Mouse (Mus musculus) erythroblast, adult 5-6 weeks (primary cell): ENCODE data around the gene Gpc6. TPM values are rescaled to one million over a fixed set of nuclear protein-coding genes. Genes with fewer than 3 reads are reported as not detected.

Source experiments
- ATAC-seq: replicated peaks from 2 replicates; pipeline ENCODE4 v1.8.0; 2016; ENCODE audit warnings: moderate number of reproducible peaks, mild to moderate bottlenecking, moderate TSS enrichment, inconsistent platforms; ENCODE audit not compliant: poor library complexity, low FRiP score, severe bottlenecking
- total RNA-seq, 2 experiments: library from RNA; stranded (forward) in 1 of 2; stranded (reverse) in 1 of 2; fragments of 150-400 nt in 1 of 2; fragments of 200-764, 138-1000 nt in 1 of 2; gene quantifications; 2 replicates each; pipeline versions ENCODE4 v1.2.3 to v1.2.4; 2015 to 2017; ENCODE audit warnings: low replicate concordance in 2 of 2

Gpc6 gene
- total RNA-seq, 2 experiments from 2014 or later = not detected

- ATAC-seq = no peak
Observed at GRCm38 (mm10) chr14:116945975-116946374, 20.9 kb downstream of the Gpc6 start.

- ATAC-seq = no peak
Observed at GRCm38 (mm10) chr14:116947461-116947860, 22.3 kb downstream of the Gpc6 start.

GRCm38 (mm10) chr14:116947939-116948591 lies 22.9 kb downstream of the Gpc6 start:
- no peak for ATAC-seq

DNA sequence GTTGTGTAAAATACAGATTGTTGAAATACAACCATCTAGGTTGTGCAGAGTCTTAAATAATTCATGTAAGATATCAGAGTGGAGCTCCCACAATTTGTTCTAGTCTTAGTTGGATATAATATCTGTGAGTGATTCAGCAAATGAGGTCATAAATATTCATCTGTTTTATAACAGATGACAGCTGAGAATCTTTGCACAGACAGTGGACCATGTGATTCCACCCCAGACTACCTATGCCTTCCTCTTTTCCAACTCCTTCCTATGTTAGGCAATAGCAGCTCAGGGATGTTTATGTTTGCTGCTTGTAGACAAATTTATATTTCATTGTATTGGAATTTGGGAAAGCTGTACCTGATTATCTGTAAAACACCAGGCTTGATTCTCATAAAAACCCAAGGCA lies 32.0 kb downstream of the Gpc6 start:
- ATAC-seq = no peak

DNA sequence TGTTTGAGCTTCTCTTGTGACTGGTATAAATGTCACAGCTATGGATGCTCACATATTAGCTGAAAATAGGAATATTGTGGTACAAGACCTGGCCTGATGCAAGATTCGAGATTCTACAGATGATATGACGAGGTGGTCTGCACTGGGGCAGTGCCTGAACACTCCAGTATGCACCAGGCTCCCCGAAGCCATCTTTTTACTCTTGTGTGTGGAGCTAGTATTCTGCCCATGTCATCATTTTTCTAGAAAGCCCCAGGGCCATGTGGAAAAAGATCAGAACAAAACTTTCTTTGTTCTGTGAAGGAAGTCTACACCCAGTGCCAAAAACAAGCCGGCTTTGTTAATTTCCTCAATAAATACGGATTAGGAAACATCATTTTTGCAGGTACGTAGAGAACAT lies 39.7 kb downstream of the Gpc6 start:
- no peak for ATAC-seq

DNA sequence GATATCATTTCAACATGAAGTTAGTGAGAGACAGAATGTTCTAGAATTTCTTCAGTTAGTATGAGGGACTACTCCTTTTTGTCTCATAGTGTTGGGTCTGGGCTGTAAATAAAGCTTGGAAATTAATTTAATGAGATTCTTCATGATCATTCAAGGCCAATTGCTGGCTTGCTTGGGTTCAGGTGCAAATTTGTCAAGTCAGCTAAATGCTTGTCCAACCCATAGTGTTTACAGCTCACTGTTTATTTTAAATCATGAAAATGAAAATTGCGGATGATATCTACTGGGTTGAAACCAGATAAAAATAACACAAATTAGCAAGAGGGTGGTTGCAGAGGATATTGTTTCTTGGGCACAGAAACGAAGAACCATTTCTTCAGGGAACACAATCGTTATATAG lies 49.6 kb downstream of the Gpc6 start:
- ATAC-seq = no peak

DNA sequence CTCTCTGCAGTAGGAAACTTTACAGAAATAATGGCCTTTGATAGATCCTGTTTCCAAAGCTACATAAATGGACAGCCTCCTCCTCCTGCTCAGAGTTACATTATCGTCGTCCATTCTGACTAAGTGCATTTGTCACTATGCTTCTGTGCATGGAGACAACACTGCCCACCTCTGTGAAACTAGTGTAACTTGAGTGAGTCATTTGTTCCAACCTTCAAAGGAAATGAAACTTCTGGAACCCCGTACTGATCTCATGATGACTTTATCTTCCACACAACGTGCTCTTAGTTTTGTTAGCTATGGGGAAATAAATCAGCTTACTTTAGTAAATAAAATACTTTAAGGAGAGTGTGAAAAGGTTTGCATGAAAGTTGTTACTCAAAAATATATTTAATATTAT lies 50.1 kb downstream of the Gpc6 start:
- no peak for ATAC-seq

GRCm38 (mm10) chr14:116977259-116977658 lies 52.1 kb downstream of the Gpc6 start:
- ATAC-seq = no peak

GRCm38 (mm10) chr14:116979714-116980382 lies 54.7 kb downstream of the Gpc6 start:
- ATAC-seq = no peak

GRCm38 (mm10) chr14:116981711-116982110 lies 56.6 kb downstream of the Gpc6 start:
- no peak for ATAC-seq

- no peak for ATAC-seq
Observed at GRCm38 (mm10) chr14:116987341-116987740, 62.2 kb downstream of the Gpc6 start.

- no peak for ATAC-seq
Observed at GRCm38 (mm10) chr14:117000376-117000775, 75.3 kb downstream of the Gpc6 start.

- no peak for ATAC-seq
Observed at GRCm38 (mm10) chr14:117002313-117002712, 77.2 kb downstream of the Gpc6 start.

DNA sequence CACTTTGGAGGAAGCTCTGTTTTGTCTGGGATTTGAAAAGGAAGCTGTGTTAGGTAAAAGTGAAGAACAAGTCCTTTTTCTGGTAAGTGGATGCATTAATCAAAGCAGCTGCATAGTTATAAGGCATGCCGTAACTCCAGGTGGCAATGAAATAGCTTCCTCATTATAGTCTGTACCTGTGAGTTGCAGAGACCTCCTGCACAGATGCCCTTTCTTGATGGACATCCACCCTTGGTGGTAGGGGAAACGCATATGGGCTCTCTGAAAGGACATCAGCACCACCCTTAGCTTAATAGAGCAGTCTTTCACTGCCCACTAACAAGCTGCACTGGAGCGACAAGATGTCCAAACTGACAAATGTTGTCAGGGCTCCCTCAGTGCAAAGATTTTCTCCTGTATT lies 83.7 kb downstream of the Gpc6 start:
- no peak for ATAC-seq

DNA sequence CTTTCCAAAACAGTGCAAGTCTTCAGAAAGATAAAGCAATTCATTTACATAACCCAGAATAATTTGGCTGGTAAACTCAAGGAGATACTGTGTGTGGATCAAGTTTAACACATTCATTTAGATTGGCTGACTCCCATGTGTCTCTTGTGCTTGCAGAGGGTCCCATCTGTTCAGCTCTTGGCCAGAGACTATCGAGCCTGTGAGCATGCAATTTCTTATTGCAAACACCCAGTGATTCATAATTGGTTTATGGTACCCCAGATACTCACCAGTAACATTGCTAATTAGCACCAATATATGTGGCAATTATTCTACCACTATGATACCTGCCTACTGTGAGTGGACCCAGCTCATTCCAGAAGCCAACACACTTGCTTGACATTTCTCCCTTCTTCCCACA lies 87.9 kb downstream of the Gpc6 start:
- no peak for ATAC-seq

DNA sequence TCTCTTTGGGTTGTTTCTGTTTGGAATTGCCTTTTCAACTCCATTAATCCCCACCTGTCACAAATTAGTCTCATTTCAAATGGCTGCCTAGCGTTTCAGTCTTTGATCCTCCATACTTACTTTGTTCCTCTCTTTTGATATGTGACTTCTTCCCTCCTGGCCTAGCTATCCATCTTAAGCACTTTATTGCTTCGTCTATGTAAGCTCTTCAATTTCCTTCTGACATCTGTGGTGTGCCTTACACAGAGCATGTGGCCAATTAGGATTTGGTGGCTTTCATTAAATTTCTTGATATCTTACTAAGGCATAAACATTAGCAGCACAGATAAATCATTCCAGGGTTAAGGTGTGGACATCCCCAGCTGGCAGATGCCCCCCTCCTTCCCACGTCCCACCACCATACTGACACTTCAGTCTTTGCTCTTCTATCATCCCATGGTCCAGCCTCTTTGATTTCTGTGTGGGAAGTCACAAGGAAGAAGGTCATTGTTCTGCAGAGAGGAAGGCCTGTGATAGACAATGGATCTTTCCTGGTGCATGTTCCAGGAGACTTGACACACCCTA lies 88.5 kb downstream of the Gpc6 start:
- ATAC-seq = no peak

- ATAC-seq = no peak
Observed at GRCm38 (mm10) chr14:117015333-117015922, 90.3 kb downstream of the Gpc6 start.

DNA sequence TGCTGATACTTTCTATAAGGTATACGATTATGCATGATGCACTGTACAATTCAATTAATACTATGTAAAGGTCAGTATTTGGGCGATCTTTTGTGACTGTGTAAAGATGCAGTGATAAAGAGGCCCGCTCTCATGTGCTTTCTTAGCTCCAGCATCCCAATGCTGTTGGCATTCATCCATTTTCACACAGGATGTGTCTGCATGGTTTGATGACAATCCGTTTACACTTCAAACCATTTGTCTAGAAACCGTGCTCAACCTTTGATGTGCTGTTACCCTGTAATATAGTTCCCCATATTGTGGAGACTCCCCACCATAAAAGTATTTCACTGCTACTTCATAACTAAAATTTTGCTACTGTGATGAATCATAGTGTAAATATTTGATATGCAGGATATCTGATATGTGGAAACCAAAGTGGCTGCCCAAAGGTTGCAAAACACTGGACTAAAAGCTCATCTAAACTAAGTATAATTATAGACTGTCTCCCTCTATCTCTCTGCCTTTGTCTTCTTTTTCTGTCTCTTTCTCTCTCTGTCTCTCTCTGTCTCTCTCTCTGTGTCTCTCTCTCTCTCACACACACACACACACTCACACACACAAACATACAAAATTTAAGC lies 97.2 kb downstream of the Gpc6 start:
- ATAC-seq = no peak

DNA sequence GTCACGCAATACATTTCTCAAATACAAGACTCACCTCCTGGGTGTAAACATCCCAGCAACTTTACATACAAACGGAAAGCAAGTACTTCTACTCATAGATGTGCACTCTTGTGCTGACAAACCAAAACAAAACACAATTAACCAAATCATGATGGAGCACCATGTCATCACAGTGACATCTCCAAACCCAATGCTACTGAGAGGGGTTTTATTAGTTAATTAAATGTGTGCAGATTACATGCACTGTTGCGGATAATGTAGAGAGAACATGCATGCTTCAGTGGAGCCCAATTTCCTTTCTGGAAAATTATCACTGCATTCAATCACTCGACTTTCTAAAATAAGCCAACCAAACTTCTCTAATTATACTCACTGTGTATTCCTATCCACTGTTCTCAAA lies 109.0 kb downstream of the Gpc6 start:
- ATAC-seq = no peak

DNA sequence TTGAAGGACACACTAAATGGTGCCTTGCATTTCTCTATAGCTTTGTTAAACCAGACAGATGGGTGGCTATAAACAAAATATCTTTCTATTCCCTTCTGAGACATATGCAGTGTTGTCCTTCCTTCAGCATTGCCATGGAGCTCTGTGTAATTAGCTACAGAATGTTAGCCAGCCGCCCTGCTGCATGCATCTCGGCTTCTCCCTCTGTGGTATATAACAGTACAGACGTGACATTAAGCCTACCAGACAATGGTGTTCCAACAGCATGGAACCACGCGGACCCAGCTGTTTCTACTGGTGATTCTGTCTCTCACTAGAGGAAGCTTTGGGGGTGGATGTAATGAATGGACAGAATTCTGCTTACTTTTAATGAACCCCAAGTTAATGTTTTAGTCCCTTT lies 115.9 kb downstream of the Gpc6 start:
- ATAC-seq = no peak

- no peak for ATAC-seq
Observed at GRCm38 (mm10) chr14:117048951-117049350, 123.8 kb downstream of the Gpc6 start.
